Mouse (Mus musculus): ENCODE measurements at regions not wholly inside any gene's neighbourhood (a gene's known extent, or its start where the extent isn't known, plus 50 kb on each side); places are given as distances from the start of the nearest gene placed in this dataset.

GRCm38 (mm10) chr7:31208237-31209054 lies 52.8 kb upstream of the Gramd1a start:
- DNase-seq (ENCODE audit: low spot score), result peak; percentile 67

GRCm38 (mm10) chr7:31207563-31208236 lies 52.0 kb upstream of the Gramd1a start:
- DNase-seq (ENCODE audit: low spot score), result no peak
